ENCODE assay signal across 8 mouse cellular contexts in the genomic region with DNA sequence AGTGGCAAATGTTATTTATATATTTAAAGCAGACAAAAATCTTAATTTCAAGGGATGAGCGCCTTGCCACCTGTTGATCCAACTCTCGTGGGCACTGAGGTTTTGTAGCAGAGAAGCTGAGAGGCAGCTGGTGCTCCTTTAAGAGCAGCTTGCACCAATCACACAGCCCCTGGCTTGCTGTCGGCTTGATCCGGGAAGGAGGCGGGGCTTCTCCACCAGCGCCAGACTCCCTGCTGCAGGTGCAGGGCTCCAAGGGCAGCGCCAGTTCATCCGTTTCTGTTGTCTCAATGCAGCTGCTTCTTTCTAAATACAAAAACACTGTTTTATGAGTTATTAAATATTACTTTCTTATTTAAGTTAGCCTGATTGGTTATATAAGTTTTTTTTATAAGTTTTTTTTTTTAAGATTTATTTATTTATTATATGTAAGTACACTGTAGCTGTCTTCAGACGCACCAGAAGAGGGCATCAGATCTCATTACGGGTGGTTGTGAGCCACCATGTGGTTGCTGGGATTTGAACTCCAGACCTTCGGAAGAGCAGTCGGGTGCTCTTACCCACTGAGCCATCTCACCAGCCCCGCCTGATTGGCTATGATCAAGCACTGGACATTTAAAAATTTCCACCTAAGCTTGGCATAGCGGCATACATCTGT. TPM values are rescaled to one million over a fixed set of nuclear protein-coding genes. Genes with fewer than 3 reads are reported as not detected.
DNase-seq lines count a peak whose midpoint lies in the region; ATAC-seq and TF ChIP-seq lines count a peak whose summit lies in the region.
"Not testable (repeated sequence)": the region's sequence is repeated elsewhere in the genome, so short reads cannot be mapped to it uniquely, and the experiment has no call there.

No protein-coding gene starts in this region.

- not testable (repeated sequence) for H3K27ac ChIP-seq in forebrain, embryonic 10.5 days; kidney, adult 2 months (ENCODE audit: insufficient read depth, low read depth, low read length); liver, embryonic 13.5 days; midbrain, embryonic 12.5 days (replicated peaks)
- peak overlapping the region; percentile 26; the same call in 1 of the 2 replicates for H3K27ac ChIP-seq in heart, embryonic 15.5 days

- peak overlapping the region; percentile 23; the same call in 1 of the 2 replicates for H3K4me3 ChIP-seq in forebrain, embryonic 10.5 days
- H3K4me3 ChIP-seq in heart, embryonic 15.5 days; kidney, adult 2 months (ENCODE audit: insufficient read depth, low read depth, low read length); liver, embryonic 13.5 days (replicated peaks); midbrain, embryonic 12.5 days: not testable (repeated sequence)

- H3K4me1 ChIP-seq in forebrain, embryonic 10.5 days: peaks cover 26% of the 10 kb centered on the region
- H3K4me1 ChIP-seq in heart, embryonic 15.5 days (replicated peaks): peaks cover 35% of the 10 kb centered on the region
- not testable (repeated sequence) for H3K4me1 ChIP-seq in kidney, adult 2 months (ENCODE audit: control insufficient read depth, insufficient read depth, low read length); midbrain, embryonic 12.5 days
- peaks cover 16% of the 10 kb centered on the region for H3K4me1 ChIP-seq in liver, embryonic 13.5 days (replicated peaks)

- TF ChIP-seq CTCF in kidney, adult 2 months (conservative IDR thresholded peaks at IDR 0.05; ENCODE audit: insufficient read depth, insufficient read length, low read depth, low read length): not testable (repeated sequence)

- H3K9me3 ChIP-seq in forebrain, embryonic 10.5 days; heart, embryonic 15.5 days (replicated peaks); liver, embryonic 13.5 days (replicated peaks); midbrain, embryonic 12.5 days: not testable (repeated sequence)

- WGBS in forebrain, embryonic 10.5 days: 18% methylated on average over 14 of the region's 14 CpGs
- WGBS in heart, embryonic 15.5 days: 17% methylated on average over 14 of the region's 14 CpGs
- WGBS in kidney, adult 2 months: 20% methylated on average over 14 of the region's 14 CpGs
- WGBS in liver, embryonic 13.5 days (ENCODE audit: insufficient replicate concordance): 9% methylated on average over 14 of the region's 14 CpGs
- 18% methylated on average over 14 of the region's 14 CpGs for WGBS in midbrain, embryonic 12.5 days

- H3K36me3 ChIP-seq in forebrain, embryonic 10.5 days (replicated peaks); heart, embryonic 15.5 days; kidney, adult 2 months (ENCODE audit: control insufficient read depth, insufficient read depth, low read length); liver, embryonic 13.5 days; midbrain, embryonic 12.5 days: not testable (repeated sequence)

- H3K4me2 ChIP-seq in heart, embryonic 15.5 days: 0 out of 2 replicates have a peak overlapping the region, but pooled peaks have one; percentile 9
- peak overlapping the region; percentile 29; the same call in 1 of the 2 replicates for H3K4me2 ChIP-seq in liver, embryonic 13.5 days
- not testable (repeated sequence) for H3K4me2 ChIP-seq in midbrain, embryonic 12.5 days (replicated peaks)

- ATAC-seq in heart, embryonic 15.5 days (replicated peaks; ENCODE audit: insufficient number of reproducible peaks, insufficient read depth, low FRiP score, low read depth): peak; percentile 82
- peak; percentile 77 for ATAC-seq in liver, embryonic 13.5 days (ENCODE audit: low read depth)
- ATAC-seq in midbrain, embryonic 12.5 days (ENCODE audit: low FRiP score, low read depth): peak; percentile 83

- TF ChIP-seq POLR2A in kidney, adult 2 months (IDR thresholded peaks at IDR 0.05; ENCODE audit: low read depth, low read length): not testable (repeated sequence)

- not testable (repeated sequence) for H3K27me3 ChIP-seq in forebrain, embryonic 10.5 days (ENCODE audit: poor library complexity, severe bottlenecking); heart, embryonic 15.5 days; kidney, adult 2 months (replicated peaks; ENCODE audit: control insufficient read depth, insufficient read depth, low read length); liver, embryonic 13.5 days; midbrain, embryonic 12.5 days

- DNase-seq in 3134 (ENCODE audit: extremely low read depth, insufficient read length, low spot score): peak; percentile 53
- DNase-seq in adrenal gland, adult 2 months: peak; percentile 49
- peak; percentile 75 for DNase-seq in forebrain, embryonic 10.5 days (ENCODE audit: extremely low spot score, low spot score)
- peak; percentile 76 for DNase-seq in kidney, adult 2 months
- DNase-seq in liver, embryonic 13.5 days: peak; percentile 61
- DNase-seq in spleen, adult 12 weeks (ENCODE audit: low spot score): peak; percentile 32

- H3K9ac ChIP-seq in heart, embryonic 15.5 days; liver, embryonic 13.5 days; midbrain, embryonic 12.5 days (replicated peaks): not testable (repeated sequence)

RNA-seq across cellular contexts. Expression of gene Iqgap1, which starts 7.3 kb away (rescaled TPM):
- 10 to 100 TPM; 84.8 to 88.4 TPM for total RNA-seq in adrenal gland, adult 2 months (2021)
- 15.7 and 19.1 TPM in 2 replicates for polyA plus RNA-seq in adrenal gland, adult 2 months (2012; rRNA removed)
- polyA plus RNA-seq in forebrain, embryonic 10.5 days (2016; fragmentation: Nextera tagmentation; extraction: Ambion mirVana): 29.1 TPM in 2 replicates
- polyA plus RNA-seq in heart, embryonic 15.5 days (2015; fragmentation: Nextera tagmentation; extraction: Ambion mirVana): 35.6 and 49.4 TPM in 2 replicates
- polyA plus RNA-seq in kidney, adult 2 months (2012; rRNA removed): 38.1 and 42.0 TPM in 2 replicates
- 13.1 and 15.6 TPM in 2 replicates for polyA plus RNA-seq in liver, embryonic 13.5 days (2015; fragmentation: Nextera tagmentation; extraction: Ambion mirVana)
- polyA plus RNA-seq in midbrain, embryonic 12.5 days (2016; fragmentation: Nextera tagmentation; extraction: Ambion mirVana): 30.5 and 33.7 TPM in 2 replicates

RNA-seq across cellular contexts. Expression of gene Zscan2, which starts 27.6 kb away (rescaled TPM):
- total RNA-seq in adrenal gland, adult 2 months (2021): 1 to 10 TPM; 4.6 to 6.6 TPM
- 4.0 and 4.4 TPM in 2 replicates for polyA plus RNA-seq in adrenal gland, adult 2 months (2012; rRNA removed)
- polyA plus RNA-seq in forebrain, embryonic 10.5 days (2016; fragmentation: Nextera tagmentation; extraction: Ambion mirVana): 1.3 and 2.5 TPM in 2 replicates
- polyA plus RNA-seq in heart, embryonic 15.5 days (2015; fragmentation: Nextera tagmentation; extraction: Ambion mirVana): 1.8 and 2.0 TPM in 2 replicates
- 5.2 and 5.4 TPM in 2 replicates for polyA plus RNA-seq in kidney, adult 2 months (2012; rRNA removed)
- polyA plus RNA-seq in liver, embryonic 13.5 days (2015; fragmentation: Nextera tagmentation; extraction: Ambion mirVana): 0.31 and 0.37 TPM in 2 replicates
- 4.1 and 5.2 TPM in 2 replicates for polyA plus RNA-seq in midbrain, embryonic 12.5 days (2016; fragmentation: Nextera tagmentation; extraction: Ambion mirVana)
